Mouse (Mus musculus) T-helper 1 cell (primary cell): ENCODE measurements at regions not wholly inside any gene's neighbourhood (a gene's known extent, or its start where the extent isn't known, plus 50 kb on each side); places are given as distances from the start of the nearest gene placed in this dataset.

Experiments
- in situ Hi-C: fragments of 300-600 bp; cut with MboI, MseI; formaldehyde crosslinking; loops from one replicate; pipeline ENCODE4 v1.15.1; 2025; ENCODE audit warnings: high pct_unique_total_duplicates

DNA sequence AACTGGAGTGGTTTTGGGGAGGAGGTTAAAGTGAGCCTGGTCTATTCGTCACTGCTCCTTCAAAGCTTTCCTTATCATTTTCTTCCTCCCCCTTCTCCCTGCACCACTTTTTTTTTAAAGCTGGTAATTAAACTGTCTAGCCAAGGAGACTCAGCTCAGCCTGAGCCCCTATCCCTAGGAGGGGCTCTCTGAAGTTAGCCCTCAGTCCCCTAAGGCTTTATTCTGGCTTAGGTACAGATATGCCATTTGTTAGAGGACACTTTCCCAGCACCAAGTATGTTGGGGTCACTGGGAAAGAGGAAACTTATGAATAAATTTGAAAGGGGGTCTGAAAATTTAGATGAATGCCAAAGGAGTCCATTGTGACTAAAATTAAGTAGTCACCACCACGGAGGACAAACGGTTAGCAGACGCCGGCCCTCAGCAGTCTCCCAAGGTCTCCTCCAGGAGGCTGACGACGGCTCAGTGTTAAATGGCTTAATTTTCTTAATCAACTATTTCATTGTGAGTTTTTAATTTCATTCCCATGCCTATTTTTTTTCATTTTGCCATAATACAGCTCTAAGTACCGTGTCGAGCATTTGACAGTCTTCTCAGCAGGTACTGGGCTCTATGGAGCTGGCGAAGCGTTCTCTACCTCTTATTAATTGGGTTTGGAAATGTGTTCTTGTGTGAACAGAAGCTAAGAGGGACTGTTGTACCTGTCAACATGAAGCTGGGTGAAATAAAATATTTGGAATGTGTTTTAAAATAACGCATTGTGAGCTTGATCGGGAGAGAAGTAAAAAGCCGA lies 370.6 kb upstream of the Cited2 start:
- in situ Hi-C loops = no loop called here

DNA sequence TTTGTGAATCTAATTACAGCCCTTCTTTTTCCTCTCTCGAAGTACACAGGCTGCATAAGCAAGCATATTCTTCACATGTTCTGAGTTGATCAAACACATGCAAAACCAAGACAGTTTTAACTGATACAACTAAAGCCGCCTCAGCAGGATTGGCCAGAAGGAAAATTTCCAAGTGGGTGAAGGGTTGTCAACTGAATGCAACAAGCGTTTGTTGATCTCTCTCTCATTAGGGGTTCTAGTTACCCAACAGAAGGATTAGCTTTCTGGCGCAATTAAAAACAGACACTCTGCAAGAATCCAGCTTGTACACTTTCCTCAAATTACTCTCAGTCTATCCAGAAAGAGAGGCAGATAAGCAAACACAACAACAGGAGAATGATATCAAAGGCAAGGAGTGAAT lies 367.5 kb upstream of the Cited2 start:
- in situ Hi-C loops = no loop called here

DNA sequence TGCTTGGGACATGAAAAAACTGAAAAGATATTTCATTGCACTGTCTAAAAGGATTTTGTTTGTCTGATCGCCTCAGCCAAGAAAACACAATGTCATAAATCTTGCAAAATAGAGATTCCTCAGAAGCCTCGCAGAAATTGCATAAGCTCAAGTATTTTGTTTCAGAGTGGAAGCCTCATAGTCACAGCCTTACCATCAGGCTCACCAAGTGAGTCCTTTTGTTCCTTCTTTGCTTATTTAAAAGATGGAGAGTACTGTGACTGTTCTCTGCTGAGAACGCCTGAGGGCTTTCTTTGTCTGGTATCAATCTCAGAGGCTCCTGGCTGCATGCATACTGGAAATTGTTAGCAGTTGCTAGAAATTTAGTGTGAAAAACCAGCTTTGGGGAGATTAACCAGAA lies 367.0 kb upstream of the Cited2 start:
- in situ Hi-C loops = no loop called here

DNA sequence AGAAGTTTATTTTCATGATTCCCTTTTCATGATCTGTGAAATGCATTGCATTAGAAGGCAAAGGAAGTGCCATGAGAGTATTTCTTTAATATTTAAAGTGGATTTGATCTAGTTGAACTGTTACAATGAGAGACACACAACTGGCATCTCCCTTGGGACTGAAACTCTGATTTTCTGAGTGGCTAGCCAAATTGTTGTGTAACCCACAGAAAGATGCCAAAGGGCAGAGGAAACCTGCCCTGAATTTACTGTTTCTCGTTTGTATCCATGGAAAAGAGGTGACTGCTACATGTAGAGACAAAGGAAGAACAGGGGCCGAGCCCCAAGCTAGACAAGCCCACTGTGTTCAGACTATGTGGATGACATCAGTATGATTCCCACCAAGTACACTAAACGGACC lies 360.4 kb upstream of the Cited2 start:
- in situ Hi-C loops = no loop called here

DNA sequence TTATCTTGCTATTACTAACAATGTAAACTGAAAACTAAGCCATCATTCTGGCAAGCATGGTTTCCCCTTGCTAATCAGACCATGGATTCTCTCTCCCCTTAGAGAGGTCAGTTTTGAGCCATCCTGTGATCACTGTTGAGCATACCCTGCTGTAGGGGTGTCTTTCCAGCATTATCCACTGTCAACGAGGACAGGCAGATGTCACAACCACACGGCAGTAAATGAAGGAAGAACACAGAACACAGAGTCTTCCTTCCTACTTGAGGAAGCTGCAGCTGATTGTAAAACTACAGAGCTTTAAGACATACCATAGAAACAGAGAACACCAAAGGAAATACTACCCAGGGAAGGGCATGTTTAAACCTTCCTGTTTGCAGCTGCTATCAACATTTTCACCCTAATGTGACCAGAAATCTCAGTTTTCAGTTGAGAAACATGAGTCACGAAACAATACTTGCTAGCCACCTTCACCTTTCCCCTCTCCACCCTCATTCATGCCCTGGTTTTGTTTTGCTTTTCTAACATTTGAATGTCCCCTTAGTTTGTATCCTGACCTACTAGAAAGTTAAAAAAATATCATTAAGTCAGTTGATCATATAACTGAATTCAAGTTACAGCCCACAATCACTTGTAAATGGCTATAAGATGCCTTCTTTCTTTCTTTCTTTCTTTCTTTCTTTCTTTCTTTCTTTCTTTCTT lies 356.8 kb upstream of the Cited2 start:
- in situ Hi-C loops = no loop called here

DNA sequence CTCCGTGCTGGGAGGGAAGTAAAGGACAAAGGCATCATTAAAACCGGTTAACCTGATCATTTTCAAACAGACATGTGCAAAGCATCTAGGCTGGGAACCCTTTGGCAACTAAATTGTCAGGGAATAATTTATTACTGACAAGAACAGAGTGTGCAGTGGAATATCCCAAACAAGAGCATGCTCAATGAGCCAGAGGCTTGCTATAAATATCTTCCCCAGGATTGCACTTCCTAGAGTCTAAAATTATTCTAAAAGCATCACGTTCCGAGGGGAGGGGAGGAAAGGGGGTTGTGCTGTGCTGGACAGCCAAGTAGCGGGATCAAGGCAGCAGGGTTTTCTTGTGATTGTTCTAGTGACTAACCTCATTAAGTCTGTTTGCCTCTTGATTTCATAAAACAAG lies 356.0 kb upstream of the Cited2 start:
- in situ Hi-C loops = no loop called here

DNA sequence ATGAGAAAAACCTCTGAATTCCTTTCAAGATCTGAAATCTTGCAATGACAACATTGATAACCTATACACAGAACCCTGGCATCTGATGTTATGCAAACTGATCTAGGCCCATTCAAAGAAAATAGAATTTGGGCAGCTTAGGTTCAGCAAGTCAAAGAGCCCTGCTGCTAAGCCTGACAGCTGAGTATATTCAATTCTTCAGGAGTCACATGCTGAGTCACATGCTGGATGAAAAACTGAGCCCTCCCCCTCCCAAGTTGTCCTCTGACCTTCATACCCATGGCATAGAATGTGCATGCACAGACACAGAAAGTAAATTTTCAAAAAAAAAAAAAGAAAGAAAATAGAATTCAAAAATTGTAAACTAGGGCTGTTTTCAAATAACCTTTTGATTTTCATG lies 355.6 kb upstream of the Cited2 start:
- in situ Hi-C loops = no loop called here

DNA sequence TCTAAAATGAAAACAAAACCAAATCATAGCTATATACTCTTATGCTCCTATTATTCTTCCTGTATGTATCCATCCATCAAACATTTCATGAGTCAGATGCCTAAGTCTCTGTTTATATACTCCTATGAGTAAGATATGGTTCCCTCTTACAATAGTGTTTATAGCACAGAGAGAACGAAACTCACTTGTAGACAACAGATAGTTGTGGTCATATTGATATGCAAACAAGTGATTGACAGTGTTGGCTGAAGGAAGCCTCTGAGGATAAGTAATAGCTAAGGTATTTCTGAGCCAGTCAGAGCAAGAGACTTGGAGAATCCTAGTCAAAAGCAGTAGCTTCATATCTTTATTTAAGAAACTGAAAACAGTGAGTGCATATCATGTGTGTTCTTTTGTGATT lies 354.4 kb upstream of the Cited2 start:
- in situ Hi-C loops = no loop called here

DNA sequence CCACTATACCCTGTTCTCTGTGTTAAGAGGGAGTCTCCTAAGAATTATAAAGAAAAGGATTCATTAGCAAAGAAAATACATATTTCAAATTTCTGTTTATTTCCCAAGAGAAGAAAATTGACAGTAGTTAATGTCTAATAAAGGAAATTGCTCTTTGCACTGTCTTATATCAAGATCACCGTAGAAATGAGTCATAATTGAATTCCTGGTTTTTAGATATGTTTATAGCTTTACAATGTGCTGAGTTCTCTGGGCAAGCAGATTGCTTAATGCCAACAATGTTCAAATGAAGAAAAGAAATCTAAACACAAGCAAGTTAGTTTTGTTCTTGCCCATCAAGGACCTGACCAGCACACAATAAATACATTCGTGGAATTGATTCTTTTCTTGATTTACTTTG lies 350.1 kb upstream of the Cited2 start:
- in situ Hi-C loops = loop anchor here (10.0 kb wide), 1 partner anchor 1708 kb away; no protein-coding TSS in a partner anchor

DNA sequence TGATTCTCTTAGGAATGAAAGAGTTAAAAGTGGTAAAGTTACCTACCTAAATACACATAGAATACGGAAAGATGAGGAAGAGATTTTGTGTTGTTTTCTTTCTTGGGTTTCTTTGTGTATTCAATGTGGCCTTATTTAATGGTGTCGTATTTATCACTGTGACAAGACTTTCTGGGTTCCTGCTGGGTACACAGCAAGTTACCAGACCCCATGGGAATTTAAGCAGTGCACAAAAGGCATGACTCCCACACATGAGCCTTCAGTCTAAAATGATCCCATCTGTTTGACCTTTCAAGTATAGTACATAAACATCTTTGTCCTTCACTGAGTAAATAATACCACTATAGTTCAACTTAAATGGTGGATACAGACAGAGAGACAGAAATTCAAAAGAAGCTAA lies 349.0 kb upstream of the Cited2 start:
- in situ Hi-C loops = loop anchor here (10.0 kb wide), 1 partner anchor 1709 kb away; no protein-coding TSS in a partner anchor

DNA sequence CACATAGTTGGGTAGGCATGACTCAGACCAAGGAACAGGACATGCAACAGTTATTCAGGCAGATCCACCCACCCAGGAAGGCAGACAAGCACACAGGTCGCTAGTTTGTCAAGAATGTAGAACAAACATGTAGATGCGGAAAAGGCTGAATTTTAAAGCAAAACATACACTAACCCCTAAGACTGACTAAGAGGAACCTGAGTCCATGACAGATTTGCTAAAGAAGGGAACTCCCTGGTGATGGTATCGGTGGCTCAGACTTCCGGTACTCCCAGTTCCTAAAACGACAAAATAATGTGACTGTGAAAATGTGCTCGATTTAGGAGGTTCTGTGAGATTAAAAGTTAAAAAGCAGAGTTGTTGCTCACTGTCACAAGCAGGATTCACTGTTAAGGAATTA lies 340.0 kb upstream of the Cited2 start:
- in situ Hi-C loops = no loop called here

DNA sequence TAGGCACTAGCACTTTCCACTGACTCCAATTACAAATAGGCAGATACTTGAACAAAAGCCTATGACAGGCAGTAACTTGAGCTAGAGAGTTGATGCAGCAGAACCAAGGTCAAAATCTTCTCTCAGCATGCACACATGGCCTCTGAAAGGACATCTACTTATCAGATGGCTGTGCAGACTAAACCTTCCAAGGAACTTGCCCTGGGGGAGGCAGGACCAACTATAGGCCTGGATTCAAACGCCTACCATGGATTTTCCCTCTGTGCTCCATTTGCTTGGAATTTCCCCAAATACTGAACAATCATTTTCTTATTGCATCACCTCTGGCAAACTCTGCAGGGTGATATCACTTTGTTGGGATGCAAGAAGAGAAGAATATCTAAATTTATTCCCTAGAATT lies 337.8 kb upstream of the Cited2 start:
- in situ Hi-C loops = no loop called here

DNA sequence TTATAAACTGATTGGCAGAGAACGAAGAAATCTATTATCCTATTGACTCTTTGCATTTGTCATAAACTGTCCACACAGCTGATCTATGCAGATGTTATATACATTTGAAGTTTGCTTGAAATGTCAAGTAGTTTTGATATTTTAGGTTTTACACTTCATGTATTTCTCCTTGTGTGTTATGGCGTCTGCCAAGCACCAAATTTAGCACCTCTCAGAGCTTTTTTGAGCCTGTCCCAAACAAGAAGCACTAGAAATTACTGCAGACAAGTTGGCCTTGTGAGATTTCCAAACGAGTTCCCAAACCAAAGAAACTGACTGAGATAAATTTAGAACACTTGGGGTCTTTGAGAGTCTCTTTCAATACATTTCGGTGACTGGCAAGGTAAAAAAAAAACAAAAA lies 335.7 kb upstream of the Cited2 start:
- in situ Hi-C loops = no loop called here

DNA sequence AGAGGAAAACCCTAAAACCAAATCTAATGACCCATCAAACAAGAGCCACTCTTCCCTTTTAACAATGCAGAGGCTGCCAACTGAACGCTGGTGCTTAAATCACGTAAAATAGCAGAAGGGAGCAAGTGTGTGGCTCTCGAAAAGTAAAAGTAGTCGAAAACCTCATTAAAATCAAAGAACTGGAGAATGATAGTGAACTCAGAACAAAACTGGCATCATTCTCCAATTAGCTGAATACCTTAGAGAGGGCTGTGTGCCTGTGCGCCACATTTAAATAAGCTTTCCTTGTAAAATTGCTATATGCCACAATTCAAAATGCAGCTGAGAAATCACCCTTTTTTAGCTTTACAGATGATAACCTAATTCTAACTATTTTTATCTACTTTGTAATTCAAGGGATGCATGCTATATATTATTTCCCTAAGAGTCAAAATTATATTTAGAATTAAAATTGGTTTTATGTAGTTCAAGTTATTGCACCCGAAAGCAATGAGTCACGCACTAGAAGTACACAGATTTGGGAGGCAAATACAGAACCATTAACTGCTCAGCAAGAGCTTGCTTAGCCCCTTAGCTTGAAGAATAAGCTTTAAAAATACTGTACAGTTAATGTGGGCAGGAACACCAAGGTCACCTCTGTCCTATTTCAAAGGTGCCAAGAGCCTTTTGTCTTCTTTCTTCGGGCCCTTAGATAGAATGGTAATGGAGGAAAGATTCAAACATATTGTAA lies 327.4 kb upstream of the Cited2 start:
- in situ Hi-C loops = no loop called here

DNA sequence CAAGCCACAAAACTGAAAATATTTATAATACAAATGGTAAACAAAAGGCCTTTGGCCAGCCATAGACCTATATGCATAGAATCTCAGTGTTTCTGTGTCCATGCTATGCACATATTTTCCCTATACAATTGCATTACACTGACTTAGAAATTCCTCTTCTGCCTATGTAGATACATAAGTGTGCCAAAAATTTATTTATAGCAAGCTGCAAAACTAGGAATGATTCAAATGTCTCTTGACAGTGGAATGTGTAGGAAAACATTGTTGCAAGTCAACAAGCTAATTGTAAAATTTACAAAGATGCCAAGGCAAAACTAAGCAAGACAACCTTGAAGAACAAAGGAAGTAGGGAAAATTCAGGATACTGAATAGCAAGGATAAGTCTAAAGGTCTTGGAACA lies 319.1 kb upstream of the Cited2 start:
- in situ Hi-C loops = no loop called here

DNA sequence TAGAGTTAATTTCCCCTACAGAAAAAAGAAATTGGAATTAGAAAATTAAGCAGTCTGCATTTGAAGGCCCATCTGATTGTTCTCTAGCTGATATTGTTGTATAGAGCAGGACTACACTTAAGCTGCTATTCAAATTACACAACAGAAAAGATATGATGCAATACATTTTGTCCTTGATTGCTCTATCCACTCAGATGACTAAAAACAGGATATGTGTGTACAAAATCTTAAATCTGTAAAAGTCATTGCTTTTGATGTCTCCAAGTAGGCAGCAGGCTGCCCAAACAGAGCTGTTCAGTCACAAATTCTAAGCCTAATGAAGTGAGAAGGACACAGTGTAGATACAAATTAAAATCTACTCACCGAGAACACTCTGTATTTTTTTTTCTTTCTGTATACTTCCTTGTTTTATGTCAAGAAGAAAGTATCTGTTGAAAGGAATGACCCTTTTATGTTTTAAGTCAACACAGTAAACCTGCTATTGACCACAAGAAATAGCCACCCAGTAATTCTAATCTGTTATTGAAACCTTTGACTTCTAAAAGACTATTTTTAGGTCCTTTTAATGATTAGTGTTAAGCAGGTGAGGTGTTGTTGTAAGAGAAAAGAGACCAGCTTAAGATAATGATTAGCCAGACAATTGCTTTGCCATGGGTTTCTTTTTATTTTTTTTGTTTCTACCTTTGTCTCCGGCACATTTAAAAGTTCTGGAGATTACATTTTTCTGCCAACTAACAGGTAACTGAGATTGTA lies 315.0 kb upstream of the Cited2 start:
- in situ Hi-C loops = no loop called here

DNA sequence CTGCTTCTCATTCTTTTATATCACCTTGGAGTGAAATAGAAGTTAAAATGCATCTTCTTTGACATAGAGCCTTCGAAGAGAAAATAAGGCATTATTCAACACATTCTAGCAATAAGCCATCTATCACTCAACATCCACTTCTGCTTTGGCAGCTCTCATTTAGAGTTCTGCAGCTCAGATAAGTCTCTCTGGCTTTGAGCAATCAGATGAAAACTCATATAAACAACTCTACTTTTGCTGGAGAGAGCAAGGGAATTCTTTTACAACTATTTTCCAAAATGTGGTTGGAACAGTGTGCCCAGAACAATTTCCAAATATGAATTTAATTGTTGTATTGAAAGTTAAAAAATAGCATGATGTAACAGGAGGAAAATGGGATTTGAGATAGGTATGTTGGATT lies 314.2 kb upstream of the Cited2 start:
- in situ Hi-C loops = no loop called here

DNA sequence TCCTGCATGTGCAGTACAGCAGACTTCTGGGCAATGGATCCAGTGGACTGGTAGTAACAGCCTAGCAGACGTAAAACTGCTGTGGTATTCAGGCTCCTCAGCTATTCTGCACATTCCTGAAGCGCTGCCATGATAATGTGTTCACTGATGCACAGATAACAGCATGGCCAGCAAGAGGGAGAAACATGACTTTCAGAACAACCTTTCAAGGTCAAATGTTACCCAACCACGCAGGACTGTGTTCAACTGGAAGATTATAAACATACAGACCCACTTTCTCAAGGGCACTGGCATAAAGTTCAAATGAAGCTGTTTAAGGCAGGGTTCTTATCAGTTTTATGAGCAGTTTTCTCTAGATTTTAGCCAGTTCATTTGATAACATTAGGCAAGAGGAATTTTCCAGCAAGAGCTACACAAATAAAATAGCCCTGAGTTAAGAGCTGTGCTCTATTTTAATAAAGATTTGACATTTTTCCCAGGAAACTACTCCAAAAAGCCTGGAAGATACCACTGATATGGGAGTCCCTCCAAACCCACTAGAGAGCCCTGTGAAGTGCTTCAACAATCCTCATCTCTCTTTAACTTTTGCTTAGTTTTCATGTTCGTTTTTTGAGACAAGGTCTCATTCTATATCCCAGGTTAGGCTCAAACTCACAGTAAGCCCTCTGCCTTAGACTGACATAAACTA lies 311.6 kb upstream of the Cited2 start:
- in situ Hi-C loops = no loop called here

DNA sequence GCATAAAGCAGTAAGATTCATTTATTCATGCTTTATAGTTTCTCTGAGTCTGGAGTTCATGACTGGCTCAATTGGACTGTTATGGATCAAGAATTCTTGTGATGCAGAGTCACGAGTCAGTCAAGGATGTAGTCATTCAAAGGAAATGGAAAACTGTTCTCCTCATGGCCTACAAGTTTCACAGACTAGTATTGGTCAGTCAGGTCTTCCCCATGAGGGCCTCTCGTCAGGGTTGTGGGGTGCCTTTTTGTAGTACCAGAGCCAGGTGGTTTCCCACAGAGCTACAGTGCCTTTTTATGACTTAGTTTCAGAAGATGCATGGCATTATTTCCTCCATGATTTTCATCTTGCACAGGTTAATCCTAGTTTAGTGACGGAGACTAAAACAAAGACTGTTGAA lies 307.9 kb upstream of the Cited2 start:
- in situ Hi-C loops = no loop called here

DNA sequence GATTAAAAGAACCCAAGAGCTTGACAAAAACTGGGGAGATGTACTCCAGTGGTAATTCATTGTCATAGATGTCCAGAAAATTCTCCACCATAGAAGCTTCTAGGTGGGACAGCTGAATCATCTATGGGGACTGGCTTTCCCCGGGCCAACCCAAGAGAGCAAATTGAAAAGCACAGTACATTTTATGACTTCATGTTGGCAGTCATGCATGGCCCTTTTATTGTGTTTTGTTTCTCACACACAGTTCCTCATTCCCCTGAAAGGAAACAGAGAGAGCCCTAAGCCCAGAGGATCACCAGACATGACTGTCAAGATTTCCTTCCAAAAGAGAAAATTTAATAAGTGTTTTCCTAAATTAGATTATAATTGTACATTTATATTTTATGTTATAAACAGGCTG lies 306.9 kb upstream of the Cited2 start:
- in situ Hi-C loops = no loop called here

DNA sequence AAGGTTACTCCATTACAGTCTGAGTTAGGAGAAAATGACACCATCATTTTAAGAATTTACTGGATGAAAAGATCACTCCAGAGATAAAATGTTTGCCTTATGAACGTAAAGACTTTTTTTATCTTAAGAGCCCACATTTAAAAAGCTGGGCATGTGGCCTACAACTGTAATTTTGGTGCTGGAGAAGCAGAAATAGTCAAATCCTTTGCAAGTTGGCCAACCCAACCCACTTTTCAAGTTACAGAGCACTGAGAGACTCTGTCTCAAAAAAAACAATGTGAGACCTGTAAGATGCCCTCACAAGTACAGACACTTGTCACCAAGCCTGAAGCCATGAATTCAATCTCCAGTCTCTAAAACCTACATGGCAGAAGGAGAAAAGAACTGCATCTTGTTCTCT lies 305.6 kb upstream of the Cited2 start:
- in situ Hi-C loops = no loop called here
